Comparison of ENCODE assay signal across 32 mouse cellular contexts in genomic region chr6:37366991-37367390, GRCm38 (mm10).
"Had no signal": no experiment of that assay in that cellular context is flagged by ENCODE, and none has a peak within 500 bp of the region (broad histone marks: within the 10 kb centered on the region; RNA-seq: fewer than 3 reads in every experiment).

No protein-coding gene starts in this region.

- H3K27ac ChIP-seq: heart, adult 2 months; heart, embryonic 15.5 days; hindbrain, embryonic 10.5 days; hindbrain, embryonic 12.5 days; hindbrain, embryonic 13.5 days; hindbrain, embryonic 14.5 days; hindbrain, embryonic 15.5 days; hindbrain, postnatal 0 days; intestine, embryonic 15.5 days; kidney, embryonic 15.5 days; kidney, postnatal 0 days; layer of hippocampus, adult 2 months; left cerebral cortex, adult 2 months had no signal

- H3K4me1 ChIP-seq: hindbrain, embryonic 12.5 days; hindbrain, embryonic 13.5 days; hindbrain, embryonic 15.5 days; intestine, embryonic 15.5 days had no signal

- H3K9me3 ChIP-seq: heart, embryonic 15.5 days; hindbrain, embryonic 10.5 days; hindbrain, embryonic 12.5 days; hindbrain, embryonic 13.5 days; hindbrain, embryonic 15.5 days; intestine, embryonic 15.5 days; kidney, embryonic 15.5 days had no signal

- H3K27me3 ChIP-seq: heart, embryonic 12.5 days; heart, embryonic 15.5 days; hindbrain, embryonic 12.5 days; hindbrain, embryonic 13.5 days; hindbrain, embryonic 15.5 days; intestine, embryonic 15.5 days; kidney, embryonic 15.5 days had no signal

- H3K4me2 ChIP-seq: heart, embryonic 12.5 days; heart, embryonic 15.5 days; hindbrain, embryonic 12.5 days; hindbrain, embryonic 13.5 days; hindbrain, embryonic 14.5 days; hindbrain, embryonic 15.5 days; intestine, embryonic 15.5 days; kidney, embryonic 15.5 days had no signal

- ATAC-seq: hindbrain, embryonic 16.5 days; hindbrain, postnatal 0 days; inflammation-experienced regulatory T-cells, adult 6 months; intestine, embryonic 15.5 days; intestine, embryonic 16.5 days; intestine, postnatal 0 days had no signal

- H3K36me3 ChIP-seq: hindbrain, embryonic 10.5 days; hindbrain, embryonic 12.5 days; hindbrain, embryonic 13.5 days; hindbrain, embryonic 15.5 days had no signal

- H3K4me3 ChIP-seq: heart, adult 2 months; heart, embryonic 12.5 days; heart, embryonic 15.5 days; hindbrain, embryonic 10.5 days; hindbrain, embryonic 12.5 days; hindbrain, embryonic 13.5 days; hindbrain, embryonic 15.5 days; intestine, embryonic 15.5 days; kidney, embryonic 15.5 days; layer of hippocampus, adult 2 months; left cerebral cortex, adult 2 months had no signal

- DNase-seq: heart, adult 2 months; heart, postnatal 14 days; heart, postnatal 4 days; kidney, adult 11 months; kidney, adult 18-20 months; kidney, adult 2 months; kidney, adult 8-10 months; kidney, adult 9 months; kidney, postnatal 10 days; kidney, postnatal 14 days; kidney, postnatal 25 days; kidney, postnatal 36 days; kidney, postnatal 4 days; layer of hippocampus, adult 9-11 months; layer of hippocampus, postnatal 36 days had no signal

- H3K9ac ChIP-seq: heart, embryonic 12.5 days; heart, embryonic 15.5 days; hindbrain, embryonic 12.5 days; hindbrain, embryonic 13.5 days; hindbrain, embryonic 14.5 days; hindbrain, embryonic 15.5 days; intestine, embryonic 15.5 days; kidney, embryonic 15.5 days had no signal
